Mouse (Mus musculus): ENCODE measurements around the gene Pak1ip1.
"Not testable (repeated sequence)": the region's sequence is repeated elsewhere in the genome, so short reads cannot be mapped to it uniquely, and the experiment has no call there.

Gene Pak1ip1

DNA sequence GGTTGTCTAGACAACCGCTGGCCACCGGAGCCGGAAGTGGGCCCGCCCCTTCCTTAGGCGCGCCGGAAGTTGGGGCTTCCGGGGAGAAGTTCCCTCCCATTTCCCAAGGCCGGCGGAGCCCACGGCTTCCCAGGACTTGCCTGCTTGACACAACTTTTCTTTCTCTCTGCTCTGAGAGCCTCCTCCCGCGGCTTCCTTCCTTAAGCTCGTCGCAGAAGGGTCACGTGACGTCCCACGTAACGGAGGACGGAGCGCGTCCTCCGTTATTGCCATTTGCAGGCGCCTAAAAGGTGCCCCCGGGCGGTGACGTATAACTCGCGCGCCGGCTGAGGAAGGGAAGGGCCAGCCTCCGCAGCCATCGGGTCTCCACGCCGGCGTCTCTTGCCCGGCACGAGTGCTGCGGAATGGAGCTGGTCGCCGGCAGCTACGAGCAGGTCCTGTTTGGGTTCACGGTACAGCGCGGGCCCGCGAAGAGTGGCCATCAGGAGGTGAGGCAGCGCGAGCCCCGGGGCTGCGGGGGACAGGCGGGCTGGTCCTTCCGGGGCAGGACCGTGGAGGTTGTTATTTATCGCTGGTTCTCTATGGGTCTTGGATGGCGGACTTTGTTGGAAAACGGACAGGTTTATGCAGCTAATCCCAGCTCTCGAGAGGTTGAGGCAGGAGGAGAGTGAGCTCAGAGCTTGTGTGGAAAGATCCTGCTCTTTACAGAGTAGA is at the start of gene Pak1ip1:
TSS of gene Pak1ip1 (plus strand) at position 98 of the 714 bp plus-strand sequence.
- peak; percentile 94 to 95 for DNase-seq

DNA sequence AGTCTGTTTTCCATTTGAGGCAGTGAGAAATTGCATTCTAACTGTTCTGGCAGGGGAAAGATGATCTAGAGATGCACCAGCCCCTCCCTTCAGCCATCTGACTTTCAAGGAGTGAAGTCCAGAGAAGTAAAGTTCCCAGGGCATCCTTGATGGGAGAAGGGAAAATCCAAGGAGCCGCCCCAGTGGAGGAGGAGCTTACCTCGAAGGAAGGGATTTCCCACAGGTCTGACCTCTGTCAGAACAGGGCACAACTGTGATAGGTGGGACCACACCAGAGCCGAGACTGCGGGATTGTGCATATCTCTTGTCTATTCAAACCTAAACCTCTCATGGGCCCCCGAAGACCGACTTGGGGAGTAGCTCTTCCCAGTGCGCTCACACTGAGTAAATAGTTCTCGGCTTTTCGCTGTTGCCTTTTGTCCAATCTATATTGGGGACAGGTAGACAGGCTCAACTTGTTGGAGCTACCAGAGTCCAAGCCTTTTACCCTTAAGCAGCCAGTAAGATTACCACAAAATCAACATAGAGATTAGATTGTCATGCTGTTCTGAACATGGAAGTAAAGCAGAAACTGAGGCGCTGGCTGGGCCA is 49.3 kb upstream of the Pak1ip1 start:
- DNase-seq = no peak

DNA sequence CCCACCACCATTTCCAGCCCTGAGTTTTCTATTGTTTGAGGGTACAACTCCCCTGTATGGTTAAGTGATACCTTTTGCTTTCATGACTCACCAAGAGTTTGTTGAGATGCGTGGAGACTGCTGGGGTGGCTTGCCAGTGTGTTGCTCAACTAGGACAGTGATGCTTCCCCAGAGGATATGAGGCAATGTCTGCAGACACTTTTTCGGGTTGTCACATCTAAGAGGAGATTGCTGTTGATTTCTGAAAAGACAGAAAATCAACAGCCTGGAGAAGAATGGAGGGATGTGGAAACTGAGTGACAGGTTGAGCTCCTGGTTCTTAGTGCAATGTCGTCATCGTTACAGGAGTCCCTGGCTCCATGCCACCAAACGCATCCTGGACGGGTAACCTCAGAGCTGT is 47.6 kb upstream of the Pak1ip1 start:
- peak in 1 of 2 experiments; percentile 33 for DNase-seq

DNA sequence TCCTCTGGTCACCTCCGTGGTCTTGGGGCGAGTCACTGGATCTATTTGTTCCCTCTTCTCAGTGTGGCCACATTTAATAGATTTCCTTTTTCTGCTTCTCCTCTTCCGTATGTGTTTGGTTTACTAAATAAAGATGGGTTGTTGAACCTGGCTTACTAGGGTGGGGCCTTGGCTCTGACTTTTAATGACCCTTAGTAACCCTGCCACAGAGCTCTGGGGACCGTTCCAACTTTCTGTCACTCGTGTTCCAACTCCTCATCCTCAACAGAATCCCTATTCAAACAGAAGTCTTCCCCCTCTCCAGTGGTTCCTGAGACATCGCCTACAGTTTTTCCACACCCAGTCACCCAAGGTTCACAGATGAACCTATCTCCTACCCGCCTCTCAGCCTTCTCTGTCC is 45.0 kb upstream of the Pak1ip1 start:
- DNase-seq = no peak

DNA sequence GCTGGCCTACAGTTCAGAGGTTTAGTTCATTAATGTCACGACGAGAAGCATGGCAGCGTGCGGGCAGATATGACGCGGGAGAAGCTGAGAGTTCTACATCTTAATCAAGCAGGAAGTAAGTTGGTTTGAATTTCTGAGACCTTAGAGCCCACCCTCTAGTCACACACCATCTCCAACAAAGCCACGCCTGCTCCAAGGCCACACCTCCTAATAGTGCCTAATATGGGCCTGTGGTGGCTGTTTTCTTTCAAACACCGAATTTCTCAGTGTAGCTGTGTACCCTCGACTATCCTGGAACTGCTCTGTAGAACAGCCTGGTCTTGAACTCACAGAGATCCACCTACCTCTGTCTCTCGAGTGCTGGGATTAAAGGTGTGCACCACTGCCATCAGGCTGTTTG is 33.2 kb upstream of the Pak1ip1 start:
- peak in 1 of 2 experiments; percentile 32 for DNase-seq

DNA sequence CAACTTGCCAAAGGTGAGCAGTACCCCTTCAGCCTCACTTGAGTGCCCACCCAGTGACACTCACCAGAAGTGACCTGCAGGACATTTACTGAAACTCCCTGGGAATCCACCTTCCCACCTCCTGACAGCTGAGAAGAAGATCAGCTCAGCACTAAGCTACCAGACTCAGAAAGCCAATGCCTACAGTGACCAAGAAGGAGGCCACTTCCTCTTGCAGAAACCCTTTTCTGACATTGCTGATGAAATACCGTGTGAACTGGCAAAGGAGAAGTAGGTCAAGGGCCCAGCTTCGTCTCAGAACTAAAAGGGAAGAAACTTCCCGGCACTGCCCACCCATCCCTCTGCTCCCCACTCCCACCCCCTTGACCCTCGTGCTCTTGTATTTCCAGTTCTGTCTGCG is 32.3 kb upstream of the Pak1ip1 start:
- peak in 1 of 2 experiments; percentile 42 for DNase-seq

DNA sequence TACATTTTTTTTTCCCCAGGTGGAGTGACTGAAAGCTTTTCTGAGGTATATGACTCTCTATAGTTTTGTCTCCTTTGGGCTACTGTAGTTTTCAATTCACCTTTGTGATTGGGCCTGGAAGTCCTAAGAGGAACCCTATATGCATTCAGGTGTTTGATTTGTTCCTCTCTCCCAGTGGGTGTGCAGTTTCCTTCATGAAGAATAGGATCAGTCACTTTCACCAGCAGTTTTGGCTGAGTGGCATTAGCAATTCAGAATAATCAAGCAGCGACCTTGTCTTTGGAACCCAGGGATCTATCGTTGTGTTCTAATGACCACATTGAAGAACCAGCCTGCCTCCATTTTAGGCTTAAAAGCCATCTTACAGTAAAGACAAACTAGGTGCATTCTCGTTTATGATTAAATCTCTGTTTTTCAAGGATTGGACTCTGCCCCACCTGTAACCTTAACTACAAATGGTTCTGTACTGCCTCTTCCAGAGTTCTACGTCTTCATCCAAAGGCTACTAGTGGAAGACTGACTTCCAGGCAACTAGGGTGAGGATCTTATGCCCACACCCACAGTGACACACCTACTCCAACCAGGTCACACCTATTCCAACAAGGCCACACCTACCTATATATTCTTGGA is 30.9 kb upstream of the Pak1ip1 start:
- no peak for DNase-seq

DNA sequence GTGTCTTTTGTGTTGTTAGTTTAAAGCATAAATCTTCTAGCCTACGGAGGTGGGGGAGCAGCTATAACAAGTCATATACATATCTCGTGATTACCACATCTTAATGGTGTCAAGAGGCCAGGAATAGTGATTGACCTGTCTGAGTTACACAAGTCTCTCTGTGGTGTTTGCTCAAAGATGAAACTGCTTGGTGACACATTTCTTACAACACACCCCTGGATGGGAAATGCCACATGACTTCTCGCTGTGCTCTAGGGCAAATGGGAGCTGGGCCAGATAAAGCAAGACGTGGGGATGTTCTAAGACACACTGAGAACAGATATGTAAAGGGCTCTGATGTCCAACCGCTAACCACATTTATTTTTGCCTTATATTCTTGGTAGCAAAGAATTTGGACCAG is 29.6 kb upstream of the Pak1ip1 start:
- DNase-seq = peak in 1 of 2 experiments; percentile 34

DNA sequence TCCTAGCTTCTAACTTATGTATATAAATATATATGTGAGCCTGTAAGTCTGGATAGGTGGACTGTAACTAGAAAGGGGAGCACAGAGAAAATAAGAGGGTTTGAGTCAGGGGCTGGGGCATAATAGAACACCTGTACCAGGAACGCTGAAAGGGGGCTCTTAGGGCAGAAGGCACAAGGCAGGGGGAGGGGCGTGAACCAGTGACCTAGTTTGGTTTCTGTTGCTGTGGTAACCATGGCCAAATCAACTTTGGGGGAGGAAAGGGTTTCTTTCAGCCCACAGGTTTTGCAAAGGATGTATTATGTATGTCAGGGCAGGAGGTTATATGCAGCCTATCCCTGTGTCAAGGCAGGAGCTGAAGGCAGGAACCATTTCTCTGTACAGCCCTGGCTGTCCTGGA is 29.0 kb upstream of the Pak1ip1 start:
- DNase-seq = no peak

DNA sequence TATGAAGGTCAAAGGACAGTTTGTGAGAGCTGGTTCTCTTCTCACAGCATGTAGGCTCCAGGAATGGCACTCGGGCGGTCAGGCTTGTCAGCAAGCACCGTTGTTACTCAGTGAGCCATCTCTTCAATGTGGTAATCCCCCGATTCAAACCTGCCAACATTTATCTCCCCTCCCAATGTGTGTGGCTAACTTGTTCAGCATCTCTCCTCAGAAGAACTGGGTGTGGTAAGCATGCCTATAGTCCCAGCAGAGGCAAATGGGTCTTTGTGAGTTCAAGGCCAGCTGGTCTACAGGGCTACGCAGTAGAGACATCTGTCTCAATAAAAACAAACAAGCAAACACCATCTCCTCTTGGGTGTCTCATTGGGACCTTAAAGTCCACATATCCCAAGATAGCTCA is 27.8 kb upstream of the Pak1ip1 start:
- DNase-seq = no peak

DNA sequence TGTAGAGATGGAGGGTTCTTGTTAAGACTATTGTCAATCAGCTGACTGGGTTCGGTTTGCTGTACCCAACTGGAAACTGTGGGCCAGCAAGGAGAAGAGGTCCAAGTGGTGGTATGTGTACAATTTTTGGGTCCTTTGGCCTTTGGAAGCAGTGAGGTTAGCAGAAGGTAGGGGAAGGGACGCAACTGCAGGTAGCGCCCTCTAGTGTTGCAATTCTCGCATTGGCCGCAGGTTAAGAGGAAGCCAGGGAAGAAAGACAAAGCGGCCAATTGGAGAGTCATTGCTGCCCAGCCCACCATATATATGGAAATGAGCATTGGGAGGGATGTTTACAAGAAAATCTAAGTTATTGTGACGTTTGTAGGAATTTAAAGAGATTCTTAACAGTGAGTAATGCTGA is 23.2 kb upstream of the Pak1ip1 start:
- DNase-seq = peak; percentile 43 to 69

DNA sequence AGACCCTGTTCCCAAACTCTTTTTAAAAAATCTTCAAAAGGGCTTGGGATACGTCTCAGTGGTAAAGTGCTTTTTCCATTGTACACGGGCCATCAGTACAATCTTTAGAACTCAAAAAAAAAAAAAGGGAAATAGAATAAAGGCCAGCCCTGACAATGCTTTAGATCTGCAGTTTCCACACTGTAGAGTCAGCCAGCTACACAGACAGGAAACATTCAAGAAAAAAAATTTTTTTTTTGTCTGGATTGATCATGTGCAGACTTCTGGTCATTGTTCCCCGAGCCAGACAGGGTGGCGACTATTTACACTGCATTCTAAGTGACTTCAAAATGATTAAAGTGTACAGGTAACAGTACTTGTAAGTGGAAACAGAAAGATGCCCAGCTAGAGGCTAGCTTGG is 22.2 kb upstream of the Pak1ip1 start:
- no peak for DNase-seq

DNA sequence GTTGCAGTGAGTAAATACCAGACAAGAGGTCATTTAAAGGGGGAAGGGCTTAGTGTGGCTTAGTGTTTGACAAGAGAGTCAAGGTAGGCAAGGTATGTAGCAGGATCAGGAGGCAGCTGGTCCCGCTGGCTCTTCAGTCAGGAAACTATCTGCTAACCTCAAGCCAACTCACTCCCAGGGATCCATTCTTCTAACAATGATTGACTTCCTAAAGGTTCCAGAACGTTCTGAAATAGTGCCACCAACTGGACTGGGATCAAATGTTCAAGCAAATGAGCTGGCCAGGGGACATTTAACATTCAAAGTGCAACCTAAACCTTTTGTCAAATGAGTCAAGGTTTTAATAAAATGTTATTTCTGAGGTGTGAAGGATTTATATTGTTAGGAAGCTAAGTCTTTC is 21.5 kb upstream of the Pak1ip1 start:
- DNase-seq = peak in 1 of 2 experiments; percentile 24

DNA sequence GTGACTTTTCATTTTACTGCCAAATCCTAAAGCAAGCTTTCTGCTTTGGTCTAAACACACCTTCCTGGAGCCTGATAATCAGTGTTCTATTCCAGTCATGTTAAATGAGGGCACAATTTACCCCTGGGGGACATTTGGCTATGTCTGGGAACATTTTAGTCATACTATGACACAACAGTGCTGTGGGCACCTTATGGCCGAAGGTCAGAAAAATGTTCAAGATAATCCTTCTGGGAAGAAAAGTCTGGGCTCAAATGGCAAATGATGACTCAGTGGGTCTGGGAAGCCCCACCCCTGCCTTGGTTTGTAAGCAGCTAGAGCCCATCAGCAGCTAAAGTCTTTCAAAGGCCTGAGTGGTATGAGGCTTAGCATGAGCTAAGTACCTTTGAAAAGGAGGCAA is 18.1 kb upstream of the Pak1ip1 start:
- no peak for DNase-seq

DNA sequence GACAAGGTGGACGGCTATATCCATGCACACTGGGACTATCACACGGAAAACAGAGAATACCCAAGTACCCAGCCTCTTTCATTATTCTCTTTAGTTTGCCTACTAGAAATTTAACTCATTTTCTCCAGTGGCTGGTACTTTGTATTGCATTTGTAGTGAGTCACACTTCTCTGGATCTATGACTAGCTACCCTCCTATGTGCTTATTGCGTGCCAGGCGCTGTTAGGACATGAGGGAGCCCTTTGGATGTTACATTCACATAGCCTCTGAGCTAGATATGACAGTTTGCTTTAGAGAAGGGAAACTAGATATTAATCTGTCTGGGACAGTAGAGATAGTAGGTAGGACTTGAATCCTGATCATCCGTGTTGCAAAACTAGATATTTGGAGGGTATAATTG is 14.7 kb upstream of the Pak1ip1 start:
- DNase-seq = no peak

DNA sequence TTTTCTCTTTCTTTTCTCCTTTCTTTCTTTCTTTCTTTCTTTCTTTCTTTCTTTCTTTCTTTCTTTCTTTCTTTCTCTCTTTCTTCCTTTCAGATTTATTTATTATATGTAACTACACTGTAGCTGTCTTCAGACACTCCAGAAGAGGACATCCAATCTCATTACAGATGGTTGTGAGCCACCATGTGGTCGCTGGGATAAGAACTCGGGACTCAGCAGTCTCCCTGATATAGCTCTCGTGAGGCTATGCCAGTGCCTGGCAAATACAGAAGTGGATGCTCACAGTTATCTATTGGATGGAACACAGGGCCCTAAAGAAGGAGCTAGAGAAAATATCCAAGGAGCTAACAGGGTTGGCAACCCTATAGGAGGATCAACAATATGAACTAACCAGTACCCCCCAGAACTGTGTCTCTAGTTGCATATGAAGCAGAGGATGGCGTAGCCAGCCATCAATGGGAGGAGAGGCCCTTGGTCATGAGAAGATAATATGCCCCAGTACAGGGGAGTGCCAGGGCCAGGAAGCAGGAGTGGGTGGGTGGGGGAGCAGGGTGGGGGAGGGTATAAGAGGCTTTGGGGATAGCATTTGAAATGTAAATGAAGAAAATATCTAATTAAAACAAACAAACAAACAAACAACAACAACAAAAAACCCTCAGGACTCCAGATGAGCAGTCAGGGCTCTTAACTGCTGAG is 13.1 kb upstream of the Pak1ip1 start:
- not testable (repeated sequence) for DNase-seq

DNA sequence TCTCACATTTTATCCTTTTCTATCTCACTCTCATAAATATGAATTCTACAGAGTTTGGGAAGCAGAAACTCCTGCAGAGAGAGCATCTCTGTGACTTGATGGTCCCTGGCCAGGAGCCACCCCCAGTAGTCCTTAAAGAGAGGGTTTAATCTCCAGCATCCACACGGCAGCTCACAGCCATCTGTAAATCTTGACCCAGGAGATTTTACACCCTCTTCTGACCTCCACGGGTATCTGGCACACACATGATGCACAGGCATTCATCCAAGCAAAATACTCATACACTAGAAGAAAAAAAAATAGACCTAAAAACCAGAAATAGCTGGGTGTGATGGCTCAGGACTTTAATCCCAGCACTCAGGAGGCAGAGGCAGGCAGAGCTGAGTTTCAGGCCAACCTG is 12.4 kb upstream of the Pak1ip1 start:
- no peak for DNase-seq

DNA sequence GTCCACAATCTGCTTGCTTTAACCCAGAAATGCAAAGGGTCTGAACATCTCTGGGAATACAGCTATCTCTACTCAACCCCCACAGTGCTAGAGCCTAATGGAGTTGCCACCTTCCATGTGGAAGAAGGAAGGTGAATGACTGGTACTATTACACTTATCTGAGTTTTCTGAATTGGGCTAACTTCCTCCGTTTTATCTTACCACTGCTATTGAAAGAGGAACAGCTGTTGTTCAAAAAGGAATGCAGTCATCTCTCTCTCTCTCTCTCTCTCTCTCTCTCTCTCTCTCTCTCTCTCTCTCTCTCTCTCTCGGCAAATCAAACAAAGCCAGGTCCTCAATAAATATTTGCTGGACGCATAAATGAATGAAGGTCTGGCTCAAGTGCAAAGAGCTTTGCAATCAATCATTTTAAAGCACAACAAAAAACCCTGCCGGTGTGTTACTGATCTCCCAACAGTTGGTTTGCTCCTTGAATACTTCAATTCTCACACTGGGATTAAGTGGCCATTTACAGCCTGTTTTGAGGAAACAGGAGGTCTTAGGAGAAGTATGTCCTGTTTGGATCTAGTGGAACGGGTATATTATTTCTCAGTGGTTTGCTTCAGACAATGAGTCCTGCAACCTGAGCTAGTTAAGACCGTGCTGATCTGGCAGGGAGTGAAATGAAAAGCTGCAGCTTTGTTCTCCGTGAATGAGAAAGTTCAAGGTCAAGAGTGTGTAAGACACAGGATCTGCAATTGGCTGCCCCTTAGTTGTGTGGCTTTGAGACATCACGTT is 6.1 kb upstream of the Pak1ip1 start:
- DNase-seq = no peak

DNA sequence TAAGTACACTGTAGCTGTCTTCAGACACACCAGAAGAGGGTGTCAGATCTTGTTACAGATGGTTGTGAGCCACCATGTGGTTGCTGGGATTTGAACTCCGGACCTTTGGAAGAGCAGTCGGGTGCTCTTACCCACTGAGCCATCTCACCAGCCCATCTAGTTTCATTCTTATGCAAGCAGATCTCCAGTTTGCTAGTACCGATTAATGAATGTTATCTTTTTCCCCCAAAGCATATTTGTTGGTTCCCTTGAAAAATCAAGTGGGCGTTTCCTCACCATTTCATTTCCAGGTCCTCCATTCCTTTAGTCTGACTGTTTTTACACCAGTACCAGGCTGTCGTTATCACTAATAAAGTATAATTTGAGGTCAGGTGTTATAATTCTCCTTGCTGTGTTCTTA is 2.3 kb upstream of the Pak1ip1 start:
- not testable (repeated sequence) for DNase-seq

DNA sequence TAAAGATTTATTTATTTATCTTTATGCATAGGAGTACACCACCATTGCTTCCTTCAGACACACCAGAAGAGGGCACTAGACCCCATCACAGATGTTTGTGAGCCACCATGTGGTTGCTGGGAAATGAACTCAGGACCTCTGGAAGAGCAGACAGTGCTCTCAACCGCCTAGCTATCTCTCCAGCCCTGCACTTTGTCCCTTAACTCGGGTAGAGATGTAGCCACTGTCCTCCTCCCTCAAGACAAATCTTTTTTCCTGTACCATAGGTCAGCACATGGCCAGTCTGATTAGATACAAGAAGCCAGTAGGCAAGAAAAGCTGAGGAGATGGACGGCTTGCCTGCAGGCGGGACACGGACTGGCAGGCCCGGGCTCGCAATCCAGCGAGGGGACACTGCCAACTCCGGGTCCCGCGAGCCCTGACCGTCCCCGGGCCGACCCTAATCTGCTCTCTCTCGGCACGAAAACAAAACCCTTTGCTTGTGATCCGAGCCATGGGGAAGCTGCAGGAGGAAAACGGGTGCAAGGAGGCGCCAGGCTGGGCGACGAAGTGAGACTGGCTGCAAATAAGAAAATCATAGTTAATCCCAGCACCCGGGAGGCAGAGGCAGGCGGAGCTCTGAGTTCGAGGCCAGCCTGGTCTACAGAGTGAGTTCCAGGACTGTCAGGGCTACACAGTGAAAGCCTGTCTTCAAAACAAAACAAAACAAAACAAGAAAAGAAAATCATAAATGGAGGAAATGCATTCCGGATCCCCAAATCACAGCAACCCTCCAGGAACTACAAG is 490 bp upstream of the Pak1ip1 start:
- DNase-seq = peak; percentile 61 to 71

DNA sequence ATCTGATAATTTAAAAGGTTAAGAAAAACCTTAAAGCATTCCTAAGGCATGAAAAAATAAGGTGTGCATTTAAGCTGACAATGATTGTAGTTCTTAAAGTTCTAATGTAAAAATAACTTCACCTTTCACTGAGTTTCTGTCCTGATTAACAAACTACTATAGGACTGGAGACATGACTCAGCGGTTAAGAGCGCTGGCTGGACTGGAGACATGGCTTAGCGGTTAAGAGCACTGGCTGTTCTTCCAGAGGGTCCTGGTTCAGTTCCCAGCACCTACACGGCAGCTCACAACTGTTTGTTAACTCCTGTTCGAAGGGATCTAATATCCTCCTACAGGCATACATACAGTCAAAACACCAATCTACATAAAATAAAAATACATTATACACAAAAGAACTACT is 1.2 kb downstream of the Pak1ip1 start:
- no peak for DNase-seq

DNA sequence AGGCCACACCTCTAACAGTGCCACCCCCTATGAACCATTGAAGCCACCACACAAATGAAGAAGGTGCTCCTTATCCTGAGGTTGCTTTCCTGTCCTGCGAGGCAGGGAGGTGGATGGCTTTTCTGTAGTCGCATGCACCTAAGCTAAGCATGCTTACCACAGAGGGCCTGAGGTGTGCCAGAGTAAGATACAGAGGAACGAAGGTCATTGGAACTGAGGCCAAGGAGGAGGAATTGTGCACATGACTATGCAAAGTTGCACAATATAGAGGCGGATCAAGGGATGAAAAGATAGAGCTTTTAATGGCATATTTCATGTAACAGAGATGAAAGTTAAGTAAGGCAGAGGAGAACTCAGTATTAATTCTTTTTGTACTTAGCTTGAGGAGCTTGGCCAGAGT is 5.4 kb downstream of the Pak1ip1 start:
- DNase-seq = no peak

Measured in lung, postnatal 4 days (tissue).